Mouse (Mus musculus) neural tube, embryonic 13.5 days (tissue): ENCODE measurements around the gene Car8. TPM values are rescaled to one million over a fixed set of nuclear protein-coding genes. Genes with fewer than 3 reads are reported as not detected.
"Not testable (repeated sequence)": the region's sequence is repeated elsewhere in the genome, so short reads cannot be mapped to it uniquely, and the experiment has no call there.

ENCODE experiments used
- ATAC-seq: fragments of 200-750 bp; cut with Nextera tagmentation; 2 replicates; pipeline ENCODE4 v1.8.0; 2017; ENCODE audit warnings: low read depth, mild to moderate bottlenecking, moderate TSS enrichment, moderate library complexity
- H3K27ac ChIP-seq: fragments of 300-500 bp; sonication (generic); replicated peaks from 2 replicates; pipeline ENCODE4 v1.5.1; 2015; ENCODE audit warnings: moderate library complexity, mild to moderate bottlenecking, inconsistent platforms
- H3K27me3 ChIP-seq: fragments of 300-500 bp; sonication (generic); 2 replicates; pipeline ENCODE4 v1.6.1; 2015; ENCODE audit warnings: mild to moderate bottlenecking, inconsistent platforms
- H3K36me3 ChIP-seq: fragments of 300-500 bp; sonication (generic); 2 replicates; pipeline ENCODE4 v1.6.1; 2015; ENCODE audit warnings: mild to moderate bottlenecking, inconsistent platforms
- H3K4me1 ChIP-seq: fragments of 300-500 bp; sonication (generic); replicated peaks from 2 replicates; pipeline ENCODE4 v1.6.1; 2015; ENCODE audit warnings: inconsistent platforms
- H3K4me2 ChIP-seq: fragments of 300-500 bp; sonication (generic); 2 replicates; pipeline ENCODE4 v1.6.1; 2015; ENCODE audit warnings: inconsistent platforms, mild to moderate bottlenecking, moderate library complexity
- H3K4me3 ChIP-seq: fragments of 300-500 bp; sonication (generic); 2 replicates; pipeline ENCODE4 v1.5.1; 2015; ENCODE audit warnings: mild to moderate bottlenecking, inconsistent platforms
- H3K9ac ChIP-seq: fragments of 300-500 bp; sonication (generic); 2 replicates; pipeline ENCODE4 v1.6.1; 2015; ENCODE audit warnings: moderate library complexity, mild to moderate bottlenecking, inconsistent platforms
- H3K9me3 ChIP-seq: fragments of 300-500 bp; sonication (generic); 2 replicates; pipeline ENCODE4 v1.6.1; 2016; ENCODE audit warnings: inconsistent platforms
- whole genome bisulfite sequencing: fragments of 180-500 bp; shearing (Covaris S2); methylation state at CpG from one replicate; pipeline ENCODE4 v1.1.7; 2015; 5-methylcytosine and 5-hydroxymethylcytosine counted together
- polyA plus RNA-seq: library from polyadenylated mRNA; unstranded; fragments of >200 nt; fragmentation: Nextera tagmentation; extraction: Ambion mirVana; gene quantifications from 2 replicates; pipeline ENCODE4 v1.2.1, GENCODE M21; 2015

Gene Car8
- polyA plus RNA-seq, 1 experiment from 2014 or later = 1.6 TPM

DNA sequence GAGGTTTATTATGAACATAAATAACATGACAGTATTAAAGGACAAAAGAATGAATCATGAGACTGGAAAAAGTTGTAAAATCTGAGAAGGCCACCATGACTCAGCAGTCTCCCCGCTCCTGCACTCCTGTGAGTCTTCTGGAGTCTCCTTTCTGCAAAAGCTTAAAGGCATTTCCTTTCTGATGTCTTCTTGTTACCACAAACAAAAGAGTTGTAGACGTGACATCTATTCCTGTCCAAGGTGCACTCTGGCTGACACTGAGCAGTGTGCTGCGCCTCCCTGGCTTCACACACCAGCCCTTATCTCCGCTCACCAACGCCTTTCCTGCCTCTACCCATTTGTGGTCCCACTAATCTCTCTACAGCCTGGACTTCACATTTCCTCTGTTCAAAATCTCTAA is 38.8 kb downstream of the Car8 start:
- Histone ChIP-seq H3K27ac (no peak overlapping the region), H3K4me1 (no peaks in the 10 kb centered on the region), H3K36me3 (no peaks in the 10 kb centered on the region), H3K4me2 (no peak overlapping the region), H3K4me3 (no peak overlapping the region), H3K9ac (no peak overlapping the region), H3K9me3 (no peaks in the 10 kb centered on the region), H3K27me3 (no peaks in the 10 kb centered on the region)
- ATAC-seq = no peak
- WGBS = 85% methylated on average over 5 of the region's 5 CpGs

DNA sequence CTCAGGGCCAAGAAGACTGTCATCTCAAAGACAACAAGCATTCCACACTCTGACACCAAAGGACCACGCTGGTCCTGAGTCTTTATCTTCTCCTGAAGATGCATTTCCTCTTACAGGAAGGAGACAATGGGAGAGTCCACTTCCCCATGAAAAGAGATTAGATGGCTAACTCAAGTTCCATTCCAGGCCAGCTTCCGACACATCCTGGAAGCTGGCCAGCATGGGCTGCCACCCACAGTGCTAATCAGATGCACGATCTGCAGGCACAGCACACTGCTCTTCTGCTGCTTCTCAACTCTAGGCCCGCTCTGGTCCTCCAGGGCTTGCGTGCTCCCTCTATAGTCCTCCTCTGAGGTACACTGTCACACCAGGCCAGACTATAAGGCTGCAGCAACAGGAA is 40.8 kb downstream of the Car8 start:
- H3K4me1 ChIP-seq = no peaks in the 10 kb centered on the region
- no peak overlapping the region for H3K4me3 ChIP-seq
- H3K9me3 ChIP-seq = no peaks in the 10 kb centered on the region
- no peak overlapping the region for H3K4me2 ChIP-seq
- WGBS = 59% methylated on average over 5 of the region's 5 CpGs
- H3K36me3 ChIP-seq = no peaks in the 10 kb centered on the region
- H3K27ac ChIP-seq = no peak overlapping the region
- H3K9ac ChIP-seq = no peak overlapping the region
- ATAC-seq = no peak
- no peaks in the 10 kb centered on the region for H3K27me3 ChIP-seq

DNA sequence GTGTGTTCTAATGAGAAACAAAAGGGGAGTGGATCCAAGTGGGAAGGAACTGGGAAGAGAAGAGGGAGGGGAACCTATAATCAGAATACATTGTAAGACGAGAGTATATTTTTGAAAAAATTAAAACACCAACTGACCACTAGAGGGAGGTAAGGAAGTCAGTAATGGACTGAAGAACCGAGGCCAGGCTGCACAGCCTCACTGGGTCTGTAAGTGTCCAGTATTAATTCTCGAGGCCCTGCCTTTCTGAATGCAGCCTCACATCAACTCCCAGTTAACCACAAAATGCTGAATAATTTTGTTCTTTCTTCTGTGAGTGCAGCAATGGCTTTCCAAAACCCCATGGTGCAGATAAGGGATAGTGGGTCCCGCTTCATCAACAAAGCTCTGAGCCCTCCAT is 48.4 kb downstream of the Car8 start:
- Histone ChIP-seq H3K27me3 (no peaks in the 10 kb centered on the region), H3K4me1 (no peaks in the 10 kb centered on the region), H3K36me3 (no peaks in the 10 kb centered on the region), H3K27ac (no peak overlapping the region), H3K9ac (no peak overlapping the region), H3K4me3 (no peak overlapping the region), H3K9me3 (no peaks in the 10 kb centered on the region), H3K4me2 (no peak overlapping the region)
- ATAC-seq = no peak
- 75% methylated on average over 4 of the region's 4 CpGs for WGBS

DNA sequence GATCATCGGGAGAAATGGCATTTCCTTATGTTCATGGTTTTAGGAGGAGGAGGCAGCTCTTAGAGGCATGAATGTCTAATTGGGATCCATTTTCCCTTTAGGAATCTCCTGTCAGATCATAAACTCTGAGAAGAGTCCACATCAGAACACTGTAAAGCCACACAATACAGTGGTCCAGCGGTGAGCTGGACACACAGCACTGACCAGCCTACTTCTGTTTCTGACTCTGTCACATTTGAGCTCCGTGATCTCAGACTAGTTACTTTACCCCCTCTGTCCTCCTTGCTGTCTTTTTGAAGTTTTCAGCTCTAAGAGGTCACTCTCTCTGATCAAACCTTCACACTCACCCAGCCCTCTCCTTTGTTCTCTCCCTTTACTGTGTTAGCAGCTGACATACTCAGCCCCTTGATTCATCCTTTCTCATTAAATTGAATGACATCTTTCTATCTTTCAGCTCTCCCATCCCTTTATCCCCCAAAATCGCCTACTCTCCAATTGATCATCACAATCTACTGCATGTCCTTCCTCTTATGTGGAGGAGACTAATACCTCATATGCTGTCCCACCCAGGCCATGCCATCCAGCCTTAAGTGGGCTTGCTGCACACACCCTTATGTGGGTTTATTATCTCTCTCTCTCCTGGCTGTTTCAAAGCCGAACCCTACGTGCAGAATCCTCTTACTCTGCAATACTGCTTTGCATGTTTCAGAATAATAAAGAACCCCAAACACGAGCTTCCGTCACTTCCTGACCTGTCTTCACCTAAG is 51.7 kb downstream of the Car8 start:
- no peak for ATAC-seq
- Histone ChIP-seq H3K36me3 (no peaks in the 10 kb centered on the region), H3K4me1 (no peaks in the 10 kb centered on the region), H3K9me3 (no peaks in the 10 kb centered on the region), H3K9ac (no peak overlapping the region), H3K4me3 (no peak overlapping the region), H3K4me2 (no peak overlapping the region), H3K27me3 (no peaks in the 10 kb centered on the region), H3K27ac (no peak overlapping the region)
- 75% methylated on average over 8 of the region's 8 CpGs for WGBS

DNA sequence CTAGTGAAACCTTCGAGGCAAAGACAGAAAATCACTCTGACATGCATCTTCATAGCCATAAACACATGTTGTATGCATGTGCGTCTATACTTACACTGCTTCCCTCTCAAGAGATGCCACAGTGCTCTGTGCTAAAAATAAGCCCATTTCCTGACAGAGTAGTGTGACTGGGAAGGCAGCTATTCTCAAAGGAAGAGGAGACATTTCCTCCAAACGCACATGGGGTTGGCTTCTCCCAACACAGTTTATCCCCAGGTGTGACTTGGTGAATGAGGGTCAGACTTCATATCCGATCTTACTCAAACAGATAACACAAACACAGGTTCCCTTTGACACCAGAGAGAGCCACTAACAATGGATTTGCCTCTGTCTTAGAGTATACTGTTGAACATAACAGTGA is 58.3 kb downstream of the Car8 start:
- no peaks in the 10 kb centered on the region for H3K27me3 ChIP-seq
- H3K4me2 ChIP-seq = no peak overlapping the region
- no peaks in the 10 kb centered on the region for H3K4me1 ChIP-seq
- H3K4me3 ChIP-seq = no peak overlapping the region
- ATAC-seq = no peak
- H3K9ac ChIP-seq = no peak overlapping the region
- WGBS = 78% methylated on average over 4 of the region's 4 CpGs
- no peaks in the 10 kb centered on the region for H3K9me3 ChIP-seq
- no peaks in the 10 kb centered on the region for H3K36me3 ChIP-seq
- H3K27ac ChIP-seq = no peak overlapping the region

DNA sequence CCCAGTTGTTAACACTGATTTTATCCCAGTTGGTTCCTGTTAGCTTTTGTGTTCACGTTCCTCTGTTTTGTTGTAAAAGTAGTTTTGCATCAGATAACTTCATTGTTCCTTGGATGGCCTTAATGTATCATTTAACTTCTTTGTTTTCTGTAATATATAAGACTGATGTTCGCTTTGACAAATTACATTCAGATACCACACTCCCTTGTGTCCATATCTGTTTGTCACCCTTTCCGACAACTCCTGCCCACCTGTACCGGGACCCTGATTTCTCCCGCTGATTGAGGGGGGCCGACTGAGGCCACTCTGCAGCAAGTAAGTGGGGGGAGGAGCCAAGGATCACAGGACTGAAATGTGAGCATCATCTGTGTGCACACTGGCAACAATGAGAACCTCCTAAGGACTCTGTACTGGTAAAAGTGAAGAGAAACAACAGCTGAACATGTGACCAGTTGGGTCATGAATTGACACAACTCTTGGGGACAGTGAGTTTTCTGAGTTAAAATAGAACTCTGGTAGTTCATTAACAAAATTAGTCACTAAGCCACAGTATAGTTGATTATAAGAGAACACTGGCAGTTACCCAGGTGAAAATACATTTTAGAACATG is 84.1 kb downstream of the Car8 start:
- Histone ChIP-seq H3K9ac (no peak overlapping the region), H3K27ac (no peak overlapping the region), H3K4me1 (no peaks in the 10 kb centered on the region), H3K4me2 (no peak overlapping the region), H3K4me3 (no peak overlapping the region), H3K36me3 (no peaks in the 10 kb centered on the region), H3K27me3 (no peaks in the 10 kb centered on the region), H3K9me3 (no peaks in the 10 kb centered on the region)
- ATAC-seq = no peak
- WGBS = 71% methylated on average over 6 of the region's 6 CpGs

DNA sequence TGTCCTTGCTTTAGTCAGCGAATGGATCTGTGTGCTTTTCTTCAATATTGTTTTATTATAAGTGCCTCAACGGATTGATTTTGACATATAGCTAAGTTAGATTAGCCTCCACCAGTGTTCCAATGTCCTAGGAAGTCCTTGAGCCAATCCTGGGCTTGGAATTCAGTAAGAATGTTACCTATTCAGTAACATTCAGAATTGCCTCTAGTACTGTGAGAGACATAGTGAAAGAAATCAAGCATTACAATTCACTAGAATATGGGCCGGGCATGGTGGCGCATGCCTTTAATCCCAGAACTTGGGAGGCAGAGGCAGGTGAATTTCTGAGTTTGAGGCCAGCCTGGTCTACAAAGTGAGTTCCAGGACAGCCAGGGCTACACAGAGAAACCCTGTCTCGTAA is 84.9 kb downstream of the Car8 start:
- H3K9me3 ChIP-seq, H3K27ac ChIP-seq, ATAC-seq, H3K4me3 ChIP-seq, H3K4me2 ChIP-seq, H3K4me1 ChIP-seq, H3K27me3 ChIP-seq, H3K9ac ChIP-seq, H3K36me3 ChIP-seq: not testable (repeated sequence)
- WGBS = 82% methylated on average over 5 of the region's 5 CpGs

DNA sequence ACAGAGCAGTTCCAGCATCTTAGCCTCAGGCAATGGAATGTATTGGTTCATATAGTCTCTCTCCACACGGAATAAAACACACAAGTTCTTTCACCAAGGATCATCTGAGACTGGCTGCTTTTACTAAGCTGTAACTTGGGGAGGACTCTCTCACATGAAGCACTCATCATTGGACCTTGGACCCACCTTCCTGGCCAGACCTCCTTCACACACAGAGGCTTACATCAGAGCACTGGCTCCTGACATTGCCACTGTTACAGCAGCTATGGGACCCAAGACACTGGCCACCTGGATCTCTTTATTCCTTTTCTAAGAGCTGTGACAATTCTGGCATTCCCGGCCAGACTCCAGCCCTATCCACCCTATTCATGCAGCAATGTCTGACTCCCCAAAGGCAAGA is 101.4 kb downstream of the Car8 start:
- Histone ChIP-seq H3K4me1 (no peaks in the 10 kb centered on the region), H3K36me3 (no peaks in the 10 kb centered on the region), H3K9me3 (no peaks in the 10 kb centered on the region), H3K27me3 (no peaks in the 10 kb centered on the region), H3K4me2 (no peak overlapping the region), H3K27ac (no peak overlapping the region), H3K9ac (no peak overlapping the region), H3K4me3 (no peak overlapping the region)
- 89% methylated on average over 2 of the region's 2 CpGs for WGBS
- ATAC-seq = no peak

DNA sequence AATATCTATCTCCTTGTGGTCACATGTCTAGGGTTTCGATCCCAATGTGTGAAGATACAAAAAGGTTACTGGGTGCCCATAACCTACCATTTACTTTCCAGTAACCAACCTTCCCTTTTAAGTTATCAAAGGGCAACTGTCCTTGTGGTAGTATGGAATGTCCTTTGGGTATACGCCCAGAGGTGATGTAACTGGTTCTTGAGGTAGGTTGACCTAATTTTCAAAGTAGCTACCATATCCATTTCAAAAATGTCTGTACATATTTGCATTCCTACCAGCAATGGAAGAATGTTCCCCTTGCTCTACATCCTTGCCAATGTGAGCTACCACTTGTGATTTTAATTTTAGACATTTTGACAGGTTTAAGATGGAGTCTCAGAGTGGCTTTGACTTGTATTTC is 106.8 kb downstream of the Car8 start:
- 91% methylated on average over 2 of the region's 2 CpGs for WGBS
- H3K4me2 ChIP-seq = no peak overlapping the region
- no peak overlapping the region for H3K27ac ChIP-seq
- no peaks in the 10 kb centered on the region for H3K27me3 ChIP-seq
- no peak overlapping the region for H3K4me3 ChIP-seq
- no peaks in the 10 kb centered on the region for H3K36me3 ChIP-seq
- H3K9ac ChIP-seq = no peak overlapping the region
- no peak for ATAC-seq
- no peaks in the 10 kb centered on the region for H3K4me1 ChIP-seq
- H3K9me3 ChIP-seq = no peaks in the 10 kb centered on the region

DNA sequence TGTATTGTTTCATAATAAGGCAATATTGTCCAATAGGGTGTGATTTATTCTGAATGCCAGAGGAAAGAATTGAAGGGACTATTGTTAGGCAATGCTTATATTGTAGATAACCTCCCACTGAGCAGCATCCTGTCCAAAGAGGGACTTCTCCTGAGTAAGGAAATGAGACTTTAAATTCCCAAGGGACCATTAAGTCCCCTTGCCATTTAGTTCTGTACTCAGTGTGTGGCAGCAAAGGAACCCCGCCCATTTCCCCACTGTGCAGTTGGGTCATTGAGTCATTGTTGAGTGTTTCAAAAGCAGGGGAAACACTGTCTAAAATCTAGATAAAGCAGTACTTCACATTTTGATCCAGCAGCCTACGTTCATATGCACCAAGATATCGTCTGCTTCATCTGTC is 125.3 kb downstream of the Car8 start:
- no peak overlapping the region for H3K27ac ChIP-seq
- no peaks in the 10 kb centered on the region for H3K27me3 ChIP-seq
- no peaks in the 10 kb centered on the region for H3K36me3 ChIP-seq
- WGBS = 80% methylated on average over 3 of the region's 3 CpGs
- no peak for ATAC-seq
- no peaks in the 10 kb centered on the region for H3K4me1 ChIP-seq
- no peak overlapping the region for H3K4me3 ChIP-seq
- H3K9ac ChIP-seq = no peak overlapping the region
- H3K4me2 ChIP-seq = no peak overlapping the region
- no peaks in the 10 kb centered on the region for H3K9me3 ChIP-seq

DNA sequence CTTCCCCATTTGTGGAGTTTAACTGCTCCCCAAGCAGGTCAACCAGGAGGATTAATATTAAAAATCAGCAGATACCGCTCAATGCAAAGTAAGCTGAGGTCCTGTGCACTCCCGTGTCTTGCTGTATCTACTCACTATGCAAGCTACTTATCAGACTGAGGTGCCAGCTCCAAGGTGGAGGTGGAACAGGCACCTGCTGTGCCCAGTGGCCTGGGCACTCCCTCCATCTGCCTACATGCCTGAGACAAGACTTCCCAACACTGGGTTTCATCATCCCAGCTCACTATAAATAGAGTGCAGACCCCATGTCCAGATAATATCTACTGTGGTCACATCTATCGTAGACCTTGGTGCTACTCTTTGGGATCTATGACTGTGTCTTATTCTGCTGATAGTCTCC is 127.0 kb downstream of the Car8 start:
- H3K27me3 ChIP-seq = no peaks in the 10 kb centered on the region
- H3K4me2 ChIP-seq = no peak overlapping the region
- no peaks in the 10 kb centered on the region for H3K9me3 ChIP-seq
- 92% methylated on average over 3 of the region's 3 CpGs for whole genome bisulfite sequencing
- no peak overlapping the region for H3K9ac ChIP-seq
- no peak for ATAC-seq
- H3K4me3 ChIP-seq = no peak overlapping the region
- H3K4me1 ChIP-seq = no peaks in the 10 kb centered on the region
- no peaks in the 10 kb centered on the region for H3K36me3 ChIP-seq
- H3K27ac ChIP-seq = no peak overlapping the region

DNA sequence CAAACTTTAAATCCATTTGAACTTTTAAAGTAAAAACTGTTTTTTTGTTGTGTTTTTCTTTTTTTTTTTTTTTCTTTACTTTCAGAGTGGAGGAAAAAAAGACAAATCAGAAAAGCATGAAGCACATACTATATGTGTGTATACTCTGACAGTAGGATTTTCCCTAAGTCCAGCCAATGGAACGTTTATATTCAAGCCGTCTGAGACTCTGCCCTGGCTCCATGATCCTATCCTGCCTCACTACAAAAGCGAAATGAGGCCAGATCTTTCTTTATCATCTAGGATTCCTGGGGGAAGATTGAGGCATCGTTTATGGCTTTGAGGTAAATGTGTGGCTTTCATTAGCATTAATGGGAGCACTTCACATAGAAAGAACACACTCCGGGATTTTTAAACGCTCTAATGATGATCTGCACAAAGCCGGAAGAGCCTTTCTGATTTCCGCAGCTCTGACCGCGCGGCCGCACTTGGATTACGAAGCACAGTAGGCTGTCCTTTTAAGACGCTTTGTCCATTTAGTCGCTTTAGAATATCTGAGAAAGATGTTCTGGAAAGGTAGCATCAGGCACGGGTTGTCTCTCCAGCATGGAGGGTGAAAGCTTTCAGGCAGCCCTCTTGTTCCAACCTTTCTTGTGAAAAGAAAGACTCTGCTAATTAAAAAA is 128.8 kb downstream of the Car8 start:
- Histone ChIP-seq H3K27me3 (no peaks in the 10 kb centered on the region), H3K4me1 (no peaks in the 10 kb centered on the region), H3K9me3 (no peaks in the 10 kb centered on the region), H3K4me2 (no peak overlapping the region), H3K4me3 (no peak overlapping the region), H3K36me3 (no peaks in the 10 kb centered on the region), H3K9ac (no peak overlapping the region), H3K27ac (no peak overlapping the region)
- ATAC-seq = no peak
- WGBS = 65% methylated on average over 16 of the region's 16 CpGs
